Mouse (Mus musculus) liver, embryonic 13.5 days (tissue): ENCODE data around the gene Rdh16f2. TPM values are rescaled to one million over a fixed set of nuclear protein-coding genes. Genes with fewer than 3 reads are reported as not detected.
"Not testable (repeated sequence)": the region's sequence is repeated elsewhere in the genome, so short reads cannot be mapped to it uniquely, and the experiment has no call there.

Experiments used
- ATAC-seq: fragments of 200-750 bp; cut with Nextera tagmentation; 2 replicates; pipeline ENCODE4 v1.8.0; 2017; ENCODE audit warnings: low read depth, mild to moderate bottlenecking, moderate number of reproducible peaks, moderate library complexity
- DNase-seq: peaks from one replicate; pipeline ENCODE4 v3.0.0; 2022
- H3K27ac ChIP-seq: fragments of 300-500 bp; sonication (generic); 2 replicates; pipeline ENCODE4 v1.5.1; 2015; ENCODE audit warnings: moderate library complexity, mild to moderate bottlenecking, inconsistent platforms
- H3K27me3 ChIP-seq: fragments of 300-500 bp; sonication (generic); 2 replicates; pipeline ENCODE4 v1.6.1; 2015; ENCODE audit warnings: mild to moderate bottlenecking, inconsistent platforms
- H3K36me3 ChIP-seq: fragments of 300-500 bp; sonication (generic); 2 replicates; pipeline ENCODE4 v1.6.1; 2015; ENCODE audit warnings: mild to moderate bottlenecking, inconsistent platforms
- H3K4me1 ChIP-seq: fragments of 300-500 bp; sonication (generic); replicated peaks from 2 replicates; pipeline ENCODE4 v1.6.1; 2015; ENCODE audit warnings: inconsistent platforms
- H3K4me2 ChIP-seq: fragments of 300-500 bp; sonication (generic); 2 replicates; pipeline ENCODE4 v1.6.1; 2015; ENCODE audit warnings: inconsistent platforms, mild to moderate bottlenecking, moderate library complexity
- H3K4me3 ChIP-seq: fragments of 300-500 bp; sonication (generic); replicated peaks from 2 replicates; pipeline ENCODE4 v1.5.1; 2015; ENCODE audit warnings: mild to moderate bottlenecking, inconsistent platforms
- H3K9ac ChIP-seq: fragments of 300-500 bp; sonication (generic); 2 replicates; pipeline ENCODE4 v1.6.1; 2015; ENCODE audit warnings: mild to moderate bottlenecking, inconsistent platforms
- H3K9me3 ChIP-seq: fragments of 300-500 bp; sonication (generic); replicated peaks from 2 replicates; pipeline ENCODE4 v1.6.1; 2016; ENCODE audit warnings: inconsistent platforms
- WGBS: fragments of 180-500 bp; shearing (Covaris S2); methylation state at CpG from one replicate; pipeline ENCODE4 v1.1.7; 2015; ENCODE audit not compliant: insufficient replicate concordance; 5-methylcytosine and 5-hydroxymethylcytosine counted together
- polyA plus RNA-seq: library from polyadenylated mRNA; unstranded; fragments of >200 nt; fragmentation: Nextera tagmentation; extraction: Ambion mirVana; gene quantifications from 2 replicates; pipeline ENCODE4 v1.2.1, GENCODE M21; 2015

The Rdh16f2 gene
- polyA plus RNA-seq, 1 experiment from 2014 or later, result not detected

GRCm38 (mm10) chr10:127893163-127894022 lies 27.1 kb downstream of the Rdh16f2 start:
- ATAC-seq, result peak; percentile 74
- H3K27ac ChIP-seq, DNase-seq, H3K9me3 ChIP-seq, H3K9ac ChIP-seq, H3K4me3 ChIP-seq, H3K36me3 ChIP-seq, H3K4me2 ChIP-seq, H3K27me3 ChIP-seq: not testable (repeated sequence)
- H3K4me1 ChIP-seq, result peaks cover 14% of the 10 kb centered on the region; the same call in 1 of the 2 replicates
- WGBS, result 34% methylated on average over 5 of the region's 5 CpGs

- Histone ChIP-seq H3K27ac (no peak overlapping the region), H3K4me3 (no peak overlapping the region), H3K27me3 (no peaks in the 10 kb centered on the region), H3K4me1 (peaks cover 14% of the 10 kb centered on the region; the same call in 1 of the 2 replicates), H3K9me3 (no peaks in the 10 kb centered on the region), H3K36me3 (no peaks in the 10 kb centered on the region), H3K9ac (no peak overlapping the region), H3K4me2 (no peak overlapping the region)
- DNase-seq, result no peak
- 30% methylated on average over 5 of the region's 5 CpGs for WGBS
- ATAC-seq, result no peak
These were observed 30.4 kb downstream of the Rdh16f2 start for GRCm38 (mm10) chr10:127896705-127897104.

GRCm38 (mm10) chr10:127897506-127897905 lies 31.2 kb downstream of the Rdh16f2 start:
- 66% methylated on average over 3 of the region's 3 CpGs for WGBS
- no peak overlapping the region for H3K4me2 ChIP-seq
- ATAC-seq, result no peak

GRCm38 (mm10) chr10:127898218-127898617 lies 31.9 kb downstream of the Rdh16f2 start, which contains the start of gene Sdr9c7:
TSS of gene Sdr9c7 (plus strand) at chr10:127898518.
- Histone ChIP-seq H3K27ac (no peak within 1 kb of the TSS), H3K4me2 (no peak within 1 kb of the TSS), H3K9me3 (no peaks in the 10 kb centered on the region), H3K4me1 (peaks cover 14% of the 10 kb centered on the region; the same call in 1 of the 2 replicates), H3K27me3 (no peaks in the 10 kb centered on the region), H3K36me3 (no peaks in the 10 kb centered on the region), H3K9ac (no peak within 1 kb of the TSS), H3K4me3 (no peak within 1 kb of the TSS)
- DNase-seq, result no peak
- ATAC-seq, result no peak
- 66% methylated on average over 2 of the region's 2 CpGs for WGBS

More at GRCm38 (mm10) chr10:127897506-127897905, 31.2 kb downstream of the Rdh16f2 start:
- H3K27ac ChIP-seq, result no peak overlapping the region
- DNase-seq, result no peak
- H3K9ac ChIP-seq, result no peak overlapping the region
- no peak overlapping the region for H3K4me3 ChIP-seq
- peaks cover 14% of the 10 kb centered on the region; the same call in 1 of the 2 replicates for H3K4me1 ChIP-seq
- H3K9me3 ChIP-seq, result no peaks in the 10 kb centered on the region
- no peaks in the 10 kb centered on the region for H3K27me3 ChIP-seq
- no peaks in the 10 kb centered on the region for H3K36me3 ChIP-seq

GRCm38 (mm10) chr10:127899783-127900182 lies 33.5 kb downstream of the Rdh16f2 start:
- no peak for ATAC-seq
- Histone ChIP-seq H3K36me3 (no peaks in the 10 kb centered on the region), H3K9ac (no peak overlapping the region), H3K4me3 (no peak overlapping the region), H3K27ac (no peak overlapping the region), H3K9me3 (no peaks in the 10 kb centered on the region), H3K4me1 (0 out of 2 replicates have a peak, but pooled peaks cover 4% of the 10 kb centered on the region), H3K27me3 (no peaks in the 10 kb centered on the region), H3K4me2 (no peak overlapping the region)
- 41% methylated on average over 5 of the region's 5 CpGs for WGBS
- DNase-seq, result no peak

GRCm38 (mm10) chr10:127901751-127902150 lies 35.5 kb downstream of the Rdh16f2 start:
- H3K9ac ChIP-seq, result no peak overlapping the region
- no peak overlapping the region for H3K4me3 ChIP-seq
- no peak overlapping the region for H3K27ac ChIP-seq
- no peaks in the 10 kb centered on the region for H3K27me3 ChIP-seq
- no peak for ATAC-seq
- H3K4me1 ChIP-seq, result no peaks in the 10 kb centered on the region
- 54% methylated on average over 4 of the region's 4 CpGs for WGBS
- no peak for DNase-seq
- H3K4me2 ChIP-seq, result no peak overlapping the region
- no peaks in the 10 kb centered on the region for H3K36me3 ChIP-seq
- no peaks in the 10 kb centered on the region for H3K9me3 ChIP-seq

GRCm38 (mm10) chr10:127903116-127903515 lies 36.8 kb downstream of the Rdh16f2 start:
- no peak for ATAC-seq
- 44% methylated on average over 1 of the region's 1 CpGs for WGBS
- H3K36me3 ChIP-seq, result no peaks in the 10 kb centered on the region
- no peaks in the 10 kb centered on the region for H3K27me3 ChIP-seq
- no peak overlapping the region for H3K4me3 ChIP-seq
- no peak for DNase-seq
- no peak overlapping the region for H3K4me2 ChIP-seq
- no peak overlapping the region for H3K27ac ChIP-seq
- H3K9ac ChIP-seq, result no peak overlapping the region
- H3K9me3 ChIP-seq, result no peaks in the 10 kb centered on the region
- no peaks in the 10 kb centered on the region for H3K4me1 ChIP-seq

- Histone ChIP-seq H3K4me2 (no peak overlapping the region), H3K9ac (no peak overlapping the region), H3K36me3 (no peaks in the 10 kb centered on the region), H3K9me3 (no peaks in the 10 kb centered on the region), H3K4me1 (no peaks in the 10 kb centered on the region), H3K4me3 (no peak overlapping the region), H3K27me3 (no peaks in the 10 kb centered on the region), H3K27ac (no peak overlapping the region)
- ATAC-seq (no peak), DNase-seq (no peak)
- whole genome bisulfite sequencing, result 58% methylated on average over 7 of the region's 7 CpGs
These were observed 38.6 kb downstream of the Rdh16f2 start for GRCm38 (mm10) chr10:127904718-127905446.

- Histone ChIP-seq H3K27ac (no peak overlapping the region), H3K4me1 (no peaks in the 10 kb centered on the region), H3K9ac (no peak overlapping the region), H3K9me3 (no peaks in the 10 kb centered on the region), H3K4me3 (no peak overlapping the region), H3K36me3 (no peaks in the 10 kb centered on the region), H3K27me3 (no peaks in the 10 kb centered on the region), H3K4me2 (no peak overlapping the region)
- WGBS, result 64% methylated on average over 2 of the region's 2 CpGs
- DNase-seq (no peak), ATAC-seq (no peak)
These were observed 39.9 kb downstream of the Rdh16f2 start for GRCm38 (mm10) chr10:127906138-127906537.

- DNase-seq (no peak), ATAC-seq (no peak)
- Histone ChIP-seq H3K4me1 (no peaks in the 10 kb centered on the region), H3K4me2 (no peak overlapping the region), H3K9ac (no peak overlapping the region), H3K27ac (no peak overlapping the region), H3K4me3 (no peak overlapping the region), H3K27me3 (no peaks in the 10 kb centered on the region), H3K36me3 (no peaks in the 10 kb centered on the region), H3K9me3 (no peaks in the 10 kb centered on the region)
These were observed 41.2 kb downstream of the Rdh16f2 start for GRCm38 (mm10) chr10:127907386-127907951.

GRCm38 (mm10) chr10:127915578-127915977 lies 49.3 kb downstream of the Rdh16f2 start:
- no peak for DNase-seq
- 78% methylated on average over 1 of the region's 1 CpGs for WGBS
- ATAC-seq, result no peak

More at GRCm38 (mm10) chr10:127915578-127915977, 49.3 kb downstream of the Rdh16f2 start:
- no peaks in the 10 kb centered on the region for H3K27me3 ChIP-seq
- H3K27ac ChIP-seq, result no peak overlapping the region
- no peaks in the 10 kb centered on the region for H3K4me1 ChIP-seq
- no peak overlapping the region for H3K9ac ChIP-seq
- no peaks in the 10 kb centered on the region for H3K36me3 ChIP-seq
- no peak overlapping the region for H3K4me2 ChIP-seq
- no peaks in the 10 kb centered on the region for H3K9me3 ChIP-seq
- no peak overlapping the region for H3K4me3 ChIP-seq
